Mouse (Mus musculus): ENCODE results near the gene Slc26a8. TPM values are rescaled to one million over a fixed set of nuclear protein-coding genes. Genes with fewer than 3 reads are reported as not detected.

The Slc26a8 gene
- polyA plus RNA-seq (2021; fragmentation: Nextera tagmentation), result 1.2 and 1.4 TPM in 2 replicates
- long read RNA-seq, experiment 1, partial matches to known transcripts, result 0 of 1 reads
- long read RNA-seq, experiment 1, other reads (novel, unspliced or antisense), result 0 of 1 reads
- long read RNA-seq, experiment 2, partial matches to known transcripts, result 2 of 11 reads
- long read RNA-seq, experiment 2, other reads (novel, unspliced or antisense), result 8 of 11 reads

DNA sequence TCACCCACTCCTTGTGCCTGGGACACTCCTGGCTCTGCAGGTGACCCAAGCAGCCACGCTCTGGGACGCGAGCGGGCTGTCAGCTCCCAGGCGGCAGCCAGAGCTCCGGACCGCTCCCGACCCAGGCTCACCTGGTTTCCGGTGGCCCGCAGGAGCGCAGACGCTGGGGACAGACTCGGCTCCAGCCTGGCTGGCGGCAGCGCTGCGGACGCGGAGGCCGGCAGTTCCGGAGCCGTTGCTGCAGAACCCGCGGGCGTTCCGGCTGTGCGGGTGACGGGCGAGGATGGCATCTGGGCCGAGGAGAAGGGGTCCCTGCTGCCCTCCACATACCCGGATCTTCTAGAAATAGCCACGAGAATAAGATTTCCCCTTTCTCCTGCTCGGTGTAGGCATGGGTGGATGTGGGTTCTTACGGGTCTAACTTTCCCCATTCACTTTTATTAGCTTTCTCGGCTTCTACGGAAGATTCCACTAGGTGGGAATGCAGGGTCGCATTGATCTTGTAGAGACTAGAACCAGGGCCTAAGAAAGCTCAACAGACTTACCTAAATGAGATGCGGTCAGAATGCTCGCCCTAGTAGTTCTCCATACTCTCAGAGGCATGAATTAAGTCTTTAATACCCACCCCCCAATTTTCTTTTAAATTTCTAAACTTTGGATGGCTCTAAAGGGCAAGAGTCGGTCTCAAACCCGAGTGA lies at the start of gene Slc26a8:
TSS of gene Slc26a8 (minus strand) at position 648 of the 698 bp plus-strand sequence.

DNA sequence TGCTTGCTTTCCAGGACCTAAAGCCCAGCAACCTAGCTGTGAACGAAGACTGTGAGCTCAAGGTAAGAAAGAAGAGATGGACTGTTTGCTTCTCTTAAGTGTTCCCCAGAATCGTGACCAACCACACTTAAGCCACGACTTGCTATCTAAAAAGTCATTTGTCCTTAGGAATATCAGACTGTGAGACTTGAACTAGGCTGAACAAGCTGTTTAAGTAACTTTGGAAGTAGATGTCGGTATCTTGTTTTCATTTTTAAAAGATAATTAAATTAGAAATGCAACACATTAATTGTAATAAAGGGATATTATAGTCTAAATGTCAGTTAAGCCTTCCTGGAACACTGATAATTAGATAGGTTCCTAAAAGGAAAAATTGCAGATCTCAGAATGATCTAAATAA lies 35.8 kb upstream of the Slc26a8 start, which contains the start of gene AC170998.1:
TSS of gene AC170998.1 (plus strand) at position 301 of the 400 bp plus-strand sequence.

DNA sequence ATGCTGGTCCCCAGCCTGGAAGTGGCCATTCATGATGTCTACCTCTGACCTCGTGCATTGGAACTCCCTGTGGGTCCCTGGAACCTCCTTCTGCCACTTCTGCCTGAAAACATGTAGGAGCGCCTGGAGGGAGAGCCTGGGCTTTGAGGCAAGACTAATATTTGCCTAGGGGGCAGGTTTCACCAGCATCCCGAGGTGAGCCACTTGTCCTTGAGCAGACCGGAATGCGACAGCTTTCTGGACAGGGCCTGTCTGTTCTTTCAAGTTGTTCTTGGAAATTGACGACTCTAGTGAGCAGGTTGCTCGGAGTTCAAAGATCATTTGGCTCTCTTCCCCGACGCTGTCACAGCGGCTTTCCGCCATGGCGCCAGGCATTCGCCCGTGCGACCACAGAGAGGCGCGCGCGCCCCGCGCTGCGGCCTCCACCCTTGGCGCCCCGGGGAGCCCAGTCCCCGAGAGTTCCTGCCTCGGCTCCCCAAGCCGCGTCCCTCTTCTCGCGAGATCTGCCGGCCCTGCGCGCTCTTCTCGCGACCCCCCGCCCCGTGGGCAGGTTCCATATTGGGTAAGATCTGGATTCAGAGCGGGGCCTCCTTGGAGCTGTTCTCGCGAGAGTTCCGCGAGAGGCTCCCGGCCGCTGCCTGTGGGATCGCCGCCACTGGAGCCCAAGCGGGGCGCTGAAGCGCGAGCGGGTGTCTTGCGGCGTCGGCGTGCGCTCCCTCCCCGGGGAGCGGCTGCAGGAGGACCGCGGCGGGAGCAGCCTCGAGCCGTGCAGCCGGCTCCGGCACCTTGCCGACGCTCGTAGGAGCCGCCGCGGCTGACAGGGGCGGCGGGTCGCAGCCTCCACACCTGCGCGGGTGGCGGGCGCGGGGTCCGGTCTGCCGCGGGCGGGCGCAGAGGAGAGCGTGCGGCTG lies 998 bp upstream of the Slc26a8 start, which contains the start of gene Mapk14:
TSS of gene Mapk14 (plus strand) at position 554 of the 911 bp plus-strand sequence.

DNA sequence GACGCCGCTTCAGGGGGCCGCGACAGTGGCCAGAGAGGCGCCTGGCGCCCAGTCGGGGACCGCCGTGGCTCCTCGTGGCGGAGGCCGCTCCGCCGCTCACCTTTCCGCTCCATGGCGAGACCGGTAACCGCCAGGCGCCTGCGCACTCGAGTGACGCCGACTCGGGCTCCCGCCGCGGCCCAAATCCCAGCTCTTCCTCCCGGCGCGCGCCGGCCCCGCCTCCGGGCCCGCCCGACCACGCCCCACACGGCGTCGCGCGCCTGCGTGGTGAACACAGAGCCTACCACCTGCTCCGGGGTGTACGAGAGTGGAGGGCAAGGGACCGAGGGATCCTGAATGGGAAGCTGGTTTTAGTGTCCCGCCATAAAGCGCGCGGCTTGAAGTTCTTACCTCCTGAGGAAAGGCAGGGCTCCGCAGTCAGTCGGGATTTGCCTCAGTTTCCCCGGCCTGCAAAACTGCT lies 67.7 kb downstream of the Slc26a8 start, which contains the start of gene Srpk1:
TSS of gene Srpk1 (minus strand) at position 410 of the 460 bp plus-strand sequence.

Other genes with a start within 250 kb of the Slc26a8 start
- gene Fkbp5, start 172.7 kb downstream of the Slc26a8 start, polyA plus RNA-seq (2021; fragmentation: Nextera tagmentation), result 4.4 and 4.7 TPM in 2 replicates
- gene Armc12, start 159.4 kb downstream of the Slc26a8 start, polyA plus RNA-seq (2021; fragmentation: Nextera tagmentation), result not detected in 2 replicates
- not detected in 2 replicates for gene Clpsl2, start 140.8 kb downstream of the Slc26a8 start, polyA plus RNA-seq (2021; fragmentation: Nextera tagmentation)
- not detected in 2 replicates for gene Clps, start 129.5 kb downstream of the Slc26a8 start, polyA plus RNA-seq (2021; fragmentation: Nextera tagmentation)
- 6.7 and 7.3 TPM in 2 replicates for gene Lhfpl5, start 114.6 kb downstream of the Slc26a8 start, polyA plus RNA-seq (2021; fragmentation: Nextera tagmentation)
- 45.1 and 51.5 TPM in 2 replicates for gene Srpk1, start 67.5 kb downstream of the Slc26a8 start, polyA plus RNA-seq (2021; fragmentation: Nextera tagmentation)
- gene Mapk14, start 1.1 kb upstream of the Slc26a8 start, polyA plus RNA-seq (2021; fragmentation: Nextera tagmentation), result 12.6 and 14.2 TPM in 2 replicates
- 0.26 TPM in 1 of 2 replicates, not detected in the other for gene AC170998.1, start 35.9 kb upstream of the Slc26a8 start, polyA plus RNA-seq (2021; fragmentation: Nextera tagmentation)
- gene Mapk13, start 79.1 kb upstream of the Slc26a8 start, polyA plus RNA-seq (2021; fragmentation: Nextera tagmentation), result 0.78 and 0.93 TPM in 2 replicates
- 2.6 and 3.2 TPM in 2 replicates for gene Brpf3, start 110.9 kb upstream of the Slc26a8 start, polyA plus RNA-seq (2021; fragmentation: Nextera tagmentation)
- gene Pnpla1, start 168.2 kb upstream of the Slc26a8 start, polyA plus RNA-seq (2021; fragmentation: Nextera tagmentation), result 0.09 and 0.11 TPM in 2 replicates
- 1.9 and 2.4 TPM in 2 replicates for gene 4930539E08Rik, start 225.1 kb upstream of the Slc26a8 start, polyA plus RNA-seq (2021; fragmentation: Nextera tagmentation)

All from layer of hippocampus, adult 6 months (tissue).